Mouse (Mus musculus): ENCODE measurements around the gene Vmn1r219.

- TF ChIP-seq CTCF (IDR thresholded peaks at IDR 0.05; ENCODE audit: control insufficient read depth, insufficient read depth, low read length) (no peak), POLR2A (IDR thresholded peaks at IDR 0.05; ENCODE audit: borderline replicate concordance, control insufficient read depth, low read depth, low read length) (no peak)
Measured at GRCm38 (mm10) chr13:23157848-23158247, 1.3 kb upstream of the Vmn1r219 start.

All from bone marrow, adult 2 months (tissue).